Mouse (Mus musculus): ENCODE results near the gene AU021092. TPM values are rescaled to one million over a fixed set of nuclear protein-coding genes. Genes with fewer than 3 reads are reported as not detected.

AU021092 gene
- total RNA-seq, 1 experiment: 1.7 TPM

GRCm38 (mm10) chr16:5183310-5183975, 38.7 kb downstream of the AU021092 start:
- in situ Hi-C loops (cut with MboI; ENCODE audit: low sequenced_read_pairs in 2 of 2, unreplicated experiment in 2 of 2): no loop called here
- H3K36me3 ChIP-seq (ENCODE audit: control insufficient read depth, insufficient read depth, low read length, poor library complexity, severe bottlenecking): no peaks in the 10 kb centered on the region
- no peak for TF ChIP-seq ZC3H11A (IDR thresholded peaks at IDR 0.05; ENCODE audit: borderline replicate concordance, low read depth, low read length)
- TF ChIP-seq CHD2 (IDR thresholded peaks at IDR 0.05; ENCODE audit: low read depth, low read length): no peak
- no peak for TF ChIP-seq MAFK (IDR thresholded peaks at IDR 0.05; ENCODE audit: insufficient read depth, low read depth, low read length)
- TF ChIP-seq ZNF384 (IDR thresholded peaks at IDR 0.05; ENCODE audit: low read depth, low read length): no peak
- TF ChIP-seq HCFC1 (IDR thresholded peaks at IDR 0.05; ENCODE audit: borderline replicate concordance, insufficient read depth, low read length): no peak
- no peak overlapping the region for H3K9ac ChIP-seq (ENCODE audit: insufficient read depth, low read depth, low read length, poor library complexity, severe bottlenecking)
- no peak for DNase-seq (ENCODE audit: low read depth, low spot score)
- H3K9me3 ChIP-seq (ENCODE audit: control insufficient read depth, insufficient read depth, low read depth, low read length): no peaks in the 10 kb centered on the region
- H3K4me1 ChIP-seq (ENCODE audit: control insufficient read depth in 2 of 2, insufficient read depth in 2 of 2, low read length in 2 of 2, poor library complexity in 1 of 2): peaks cover 0 to 2% of the 10 kb centered on the region in 2 experiments; a peak in 1 of 4 replicates
- H3K4me3 ChIP-seq (ENCODE audit: insufficient read depth in 1 of 2, low read depth in 1 of 2, low read length in 2 of 2, poor library complexity in 1 of 2, severe bottlenecking in 1 of 2): no peak overlapping the region
- H3K27ac ChIP-seq (ENCODE audit: insufficient read depth, low read depth, low read length, poor library complexity, severe bottlenecking): no peak overlapping the region

GRCm38 (mm10) chr16:5172636-5173035, 49.5 kb downstream of the AU021092 start:
- no peak for DNase-seq (ENCODE audit: low read depth, low spot score)
- TF ChIP-seq CHD2 (IDR thresholded peaks at IDR 0.05; ENCODE audit: low read depth, low read length) (no peak), ZC3H11A (IDR thresholded peaks at IDR 0.05; ENCODE audit: borderline replicate concordance, low read depth, low read length) (no peak)
- H3K9me3 ChIP-seq (ENCODE audit: control insufficient read depth, insufficient read depth, low read depth, low read length): no peaks in the 10 kb centered on the region
- no peak overlapping the region for H3K9ac ChIP-seq (ENCODE audit: insufficient read depth, low read depth, low read length, poor library complexity, severe bottlenecking)
- no peaks in the 10 kb centered on the region for H3K36me3 ChIP-seq (ENCODE audit: control insufficient read depth, insufficient read depth, low read length, poor library complexity, severe bottlenecking)
- in situ Hi-C loops (cut with MboI; ENCODE audit: low sequenced_read_pairs in 2 of 2, unreplicated experiment in 2 of 2): no loop called here
- no peak overlapping the region for H3K4me3 ChIP-seq (ENCODE audit: insufficient read depth in 1 of 2, low read depth in 1 of 2, low read length in 2 of 2, poor library complexity in 1 of 2, severe bottlenecking in 1 of 2)
- H3K27ac ChIP-seq (ENCODE audit: insufficient read depth, low read depth, low read length, poor library complexity, severe bottlenecking): no peak overlapping the region
- H3K4me1 ChIP-seq (ENCODE audit: control insufficient read depth in 2 of 2, insufficient read depth in 2 of 2, low read length in 2 of 2, poor library complexity in 1 of 2): no peaks in the 10 kb centered on the region

- Histone ChIP-seq H3K9me3 (ENCODE audit: control insufficient read depth, insufficient read depth, low read depth, low read length) (no peaks in the 10 kb centered on the region), H3K36me3 (ENCODE audit: control insufficient read depth, insufficient read depth, low read length, poor library complexity, severe bottlenecking) (no peaks in the 10 kb centered on the region), H3K4me1 (ENCODE audit: control insufficient read depth in 2 of 2, insufficient read depth in 2 of 2, low read length in 2 of 2, poor library complexity in 1 of 2) (peaks cover 0 to 4% of the 10 kb centered on the region in 2 experiments; a peak in 1 of 4 replicates), H3K4me3 (ENCODE audit: insufficient read depth in 1 of 2, low read depth in 1 of 2, low read length in 2 of 2, poor library complexity in 1 of 2, severe bottlenecking in 1 of 2) (no peak overlapping the region), H3K27ac (ENCODE audit: insufficient read depth, low read depth, low read length, poor library complexity, severe bottlenecking) (no peak overlapping the region), H3K9ac (ENCODE audit: insufficient read depth, low read depth, low read length, poor library complexity, severe bottlenecking) (no peak overlapping the region)
- in situ Hi-C loops (cut with MboI; ENCODE audit: low sequenced_read_pairs in 2 of 2, unreplicated experiment in 2 of 2): no loop called here
- DNase-seq (ENCODE audit: low read depth, low spot score): no peak
- TF ChIP-seq ZNF384 (IDR thresholded peaks at IDR 0.05; ENCODE audit: low read depth, low read length) (no peak), MAFK (IDR thresholded peaks at IDR 0.05; ENCODE audit: insufficient read depth, low read depth, low read length) (no peak), HCFC1 (IDR thresholded peaks at IDR 0.05; ENCODE audit: borderline replicate concordance, insufficient read depth, low read length) (no peak), ZC3H11A (IDR thresholded peaks at IDR 0.05; ENCODE audit: borderline replicate concordance, low read depth, low read length) (no peak), CHD2 (IDR thresholded peaks at IDR 0.05; ENCODE audit: low read depth, low read length) (no peak)
Measured at GRCm38 (mm10) chr16:5168829-5169228, 53.3 kb downstream of the AU021092 start.

- H3K27ac ChIP-seq (ENCODE audit: insufficient read depth, low read depth, low read length, poor library complexity, severe bottlenecking): no peak overlapping the region
- no peaks in the 10 kb centered on the region for H3K9me3 ChIP-seq (ENCODE audit: control insufficient read depth, insufficient read depth, low read depth, low read length)
- H3K9ac ChIP-seq (ENCODE audit: insufficient read depth, low read depth, low read length, poor library complexity, severe bottlenecking): no peak overlapping the region
- DNase-seq (ENCODE audit: low read depth, low spot score): no peak
- H3K4me3 ChIP-seq (ENCODE audit: insufficient read depth in 1 of 2, low read depth in 1 of 2, low read length in 2 of 2, poor library complexity in 1 of 2, severe bottlenecking in 1 of 2): no peak overlapping the region
- no peaks in the 10 kb centered on the region for H3K36me3 ChIP-seq (ENCODE audit: control insufficient read depth, insufficient read depth, low read length, poor library complexity, severe bottlenecking)
- no peak for TF ChIP-seq ZC3H11A (IDR thresholded peaks at IDR 0.05; ENCODE audit: borderline replicate concordance, low read depth, low read length)
- TF ChIP-seq HCFC1 (IDR thresholded peaks at IDR 0.05; ENCODE audit: borderline replicate concordance, insufficient read depth, low read length): no peak
- no peak for TF ChIP-seq ZNF384 (IDR thresholded peaks at IDR 0.05; ENCODE audit: low read depth, low read length)
- no peak for TF ChIP-seq CHD2 (IDR thresholded peaks at IDR 0.05; ENCODE audit: low read depth, low read length)
- TF ChIP-seq MAFK (IDR thresholded peaks at IDR 0.05; ENCODE audit: insufficient read depth, low read depth, low read length): no peak
- in situ Hi-C loops (cut with MboI; ENCODE audit: low sequenced_read_pairs in 2 of 2, unreplicated experiment in 2 of 2): no loop called here
- peaks cover 0 to 4% of the 10 kb centered on the region in 2 experiments; a peak in 1 of 4 replicates for H3K4me1 ChIP-seq (ENCODE audit: control insufficient read depth in 2 of 2, insufficient read depth in 2 of 2, low read length in 2 of 2, poor library complexity in 1 of 2)
Measured at GRCm38 (mm10) chr16:5168038-5168437, 54.1 kb downstream of the AU021092 start.

All from ES-E14 (cell line).